Mouse (Mus musculus) bone marrow, adult 2 months (tissue): ENCODE measurements around the gene Mycbpap.

Experiments
- CTCF ChIP-seq: fragments of 200-500 bp; IDR thresholded peaks from 2 replicates; pipeline ENCODE4 v1.5.1; 2011; ENCODE audit warnings: low read length, control low read depth; ENCODE audit not compliant: control insufficient read depth, insufficient read depth
- POLR2A ChIP-seq: fragments of 200-500 bp; IDR thresholded peaks from 2 replicates; pipeline ENCODE4 v1.6.1; 2011; ENCODE audit warnings: low read depth, mild to moderate bottlenecking, control low read depth, low read length, borderline replicate concordance; ENCODE audit not compliant: control insufficient read depth

DNA sequence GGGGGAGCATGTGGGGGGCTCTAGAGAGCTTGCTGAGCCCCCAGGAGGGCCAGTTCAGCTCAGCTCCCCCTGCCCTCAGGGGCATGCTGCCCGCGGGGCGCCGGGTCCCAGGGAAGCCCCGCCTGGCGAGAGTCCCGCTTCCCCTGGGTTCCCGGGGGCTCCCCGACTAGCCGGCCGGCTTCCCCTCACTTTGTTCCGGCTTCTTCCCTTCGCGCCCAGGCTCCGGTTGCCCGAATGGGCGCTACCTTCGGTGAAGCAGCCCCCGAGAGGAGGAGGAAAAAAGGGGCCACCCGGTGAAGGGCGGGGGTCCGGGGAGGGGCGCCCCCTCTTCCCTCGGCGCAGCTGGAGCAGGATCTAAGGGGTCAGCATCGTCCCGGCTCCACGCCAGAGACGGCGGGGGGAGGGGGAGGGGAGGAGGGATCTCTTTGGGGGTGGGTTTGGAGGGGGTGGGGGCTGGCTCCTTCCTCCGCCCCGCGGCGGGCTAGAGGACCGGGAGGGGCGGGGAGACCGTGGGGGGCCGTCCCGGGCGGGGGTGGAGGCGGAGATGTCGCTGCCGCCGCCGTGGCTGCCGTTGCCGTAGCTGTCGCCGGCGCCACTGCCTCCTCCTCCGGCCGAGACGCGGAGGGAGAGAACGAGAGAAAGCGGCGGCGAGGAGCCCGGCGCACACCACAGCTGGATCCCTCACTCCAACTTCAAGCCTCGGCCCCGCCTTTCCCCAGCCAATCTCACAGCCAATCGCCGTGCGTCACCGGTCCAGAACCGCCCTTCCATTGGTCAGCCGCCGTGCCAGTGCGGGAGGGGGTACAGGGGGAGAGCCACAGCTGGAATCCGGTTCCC lies 47.6 kb downstream of the Mycbpap start, which contains the start of gene Cacna1g:
- TF ChIP-seq CTCF (no peak), POLR2A (no peak)
